Mouse (Mus musculus) embryonic facial prominence, embryonic 14.5 days (tissue): Measurements from ENCODE around the gene Fhit. TPM values are rescaled to one million over a fixed set of nuclear protein-coding genes. Genes with fewer than 3 reads are reported as not detected.

ENCODE experiments used
- ATAC-seq: fragments of 200-750 bp; cut with Nextera tagmentation; 2 replicates; pipeline ENCODE4 v1.8.0; 2017; ENCODE audit warnings: low read depth, moderate number of reproducible peaks, moderate TSS enrichment
- DNase-seq: peaks from one replicate; pipeline ENCODE4 v3.0.0-alpha.2; 2015; ENCODE audit warnings: low spot score
- H3K27ac ChIP-seq: fragments of 300-500 bp; sonication (generic); replicated peaks from 2 replicates; pipeline ENCODE4 v1.5.1; 2014; ENCODE audit warnings: low read depth, mild to moderate bottlenecking, low read length, moderate library complexity
- H3K27me3 ChIP-seq: fragments of 300-500 bp; sonication (generic); replicated peaks from 2 replicates; pipeline ENCODE4 v1.6.1; 2014; ENCODE audit warnings: low read length; ENCODE audit not compliant: control insufficient read depth, insufficient read depth
- H3K36me3 ChIP-seq: fragments of 300-500 bp; sonication (generic); 2 replicates; pipeline ENCODE4 v1.6.1; 2014; ENCODE audit warnings: low read length, mixed read lengths; ENCODE audit not compliant: control insufficient read depth, insufficient read depth
- H3K4me1 ChIP-seq: fragments of 300-500 bp; sonication (generic); 2 replicates; pipeline ENCODE4 v1.6.1; 2014; ENCODE audit warnings: antibody characterized with exemption, low read length; ENCODE audit not compliant: control insufficient read depth, insufficient read depth
- H3K4me2 ChIP-seq: fragments of 300-500 bp; sonication (generic); 2 replicates; pipeline ENCODE4 v1.6.1; 2014; ENCODE audit warnings: low read depth, mild to moderate bottlenecking, low read length, moderate library complexity, mixed read lengths
- H3K4me3 ChIP-seq: fragments of 300-500 bp; sonication (generic); 2 replicates; pipeline ENCODE4 v1.5.1; 2014; ENCODE audit warnings: low read depth, mild to moderate bottlenecking, low read length
- H3K9ac ChIP-seq: fragments of 300-500 bp; sonication (generic); 2 replicates; pipeline ENCODE4 v1.6.1; 2014; ENCODE audit warnings: low read depth, mild to moderate bottlenecking, low read length, moderate library complexity, mixed read lengths
- H3K9me3 ChIP-seq: fragments of 300-500 bp; sonication (generic); 2 replicates; pipeline ENCODE4 v1.6.1; 2016; ENCODE audit warnings: low read length; ENCODE audit not compliant: control insufficient read depth
- WGBS: fragments of 180-500 bp; shearing (Covaris S2); extraction: QIAGEN DNeasy Blood & Tissue Kit; methylation state at CpG from one replicate; pipeline ENCODE4 v1.1.7; 2014; 5-methylcytosine and 5-hydroxymethylcytosine counted together
- polyA plus RNA-seq: library from polyadenylated mRNA; unstranded; fragments of >200 nt; fragmentation: Nextera tagmentation; extraction: Ambion mirVana; gene quantifications from 2 replicates; pipeline ENCODE4 v1.2.1, GENCODE M21; 2014

The Fhit gene
- polyA plus RNA-seq, 1 experiment from 2014 or later, result 8.1 TPM

DNA sequence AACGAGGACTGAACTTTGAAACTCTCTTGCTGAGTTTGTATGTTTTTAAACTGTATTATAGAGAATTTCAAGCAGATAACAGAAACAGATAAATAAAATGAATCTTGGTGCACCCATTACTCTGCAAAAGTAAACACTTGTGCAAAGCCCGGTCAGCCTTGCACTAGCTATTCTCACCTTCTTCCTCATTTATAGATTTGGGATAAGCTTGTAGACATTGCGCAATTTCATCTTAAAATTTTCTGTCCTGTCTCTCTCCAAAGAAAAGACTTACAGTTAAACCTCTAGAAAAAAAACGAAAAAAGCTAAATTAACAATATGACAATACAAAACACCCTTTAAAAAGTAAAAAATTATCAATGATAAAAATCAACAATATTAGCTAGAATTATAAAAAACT, 795.0 kb downstream of the Fhit start:
- no peak for ATAC-seq
- no peaks in the 10 kb centered on the region for H3K9me3 ChIP-seq
- no peaks in the 10 kb centered on the region for H3K4me1 ChIP-seq
- 91% methylated on average over 4 of the region's 4 CpGs for WGBS
- DNase-seq, result no peak
- no peaks in the 10 kb centered on the region for H3K36me3 ChIP-seq
- H3K4me3 ChIP-seq, result no peak overlapping the region
- H3K9ac ChIP-seq, result no peak overlapping the region
- no peak overlapping the region for H3K27ac ChIP-seq
- H3K27me3 ChIP-seq, result no peaks in the 10 kb centered on the region
- no peak overlapping the region for H3K4me2 ChIP-seq

DNA sequence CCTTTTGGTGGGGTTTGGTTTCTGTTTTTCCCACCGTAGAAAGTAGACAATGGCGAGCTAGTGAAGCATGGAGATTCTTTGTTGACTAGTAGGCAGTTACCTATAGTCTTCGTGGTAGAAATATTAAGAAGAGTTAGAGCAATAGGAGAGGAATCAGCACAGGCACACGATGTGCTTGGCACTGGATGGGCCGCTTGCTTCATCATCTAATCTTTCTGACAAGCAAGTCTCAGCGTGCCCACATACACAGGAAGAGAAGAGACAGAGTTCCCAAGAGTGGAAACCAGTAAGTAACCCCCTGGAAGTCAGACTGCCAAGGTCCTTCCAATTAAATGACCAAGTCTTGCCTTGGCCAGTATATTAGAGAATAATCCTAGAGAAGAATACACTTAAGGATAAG, 797.6 kb downstream of the Fhit start:
- WGBS, result 79% methylated on average over 6 of the region's 6 CpGs
- H3K4me3 ChIP-seq, result no peak overlapping the region
- peak; percentile 21 for DNase-seq
- H3K36me3 ChIP-seq, result no peaks in the 10 kb centered on the region
- H3K27ac ChIP-seq, result no peak overlapping the region
- no peaks in the 10 kb centered on the region for H3K27me3 ChIP-seq
- H3K4me2 ChIP-seq, result no peak overlapping the region
- no peaks in the 10 kb centered on the region for H3K4me1 ChIP-seq
- H3K9me3 ChIP-seq, result no peaks in the 10 kb centered on the region
- H3K9ac ChIP-seq, result no peak overlapping the region
- ATAC-seq, result no peak

DNA sequence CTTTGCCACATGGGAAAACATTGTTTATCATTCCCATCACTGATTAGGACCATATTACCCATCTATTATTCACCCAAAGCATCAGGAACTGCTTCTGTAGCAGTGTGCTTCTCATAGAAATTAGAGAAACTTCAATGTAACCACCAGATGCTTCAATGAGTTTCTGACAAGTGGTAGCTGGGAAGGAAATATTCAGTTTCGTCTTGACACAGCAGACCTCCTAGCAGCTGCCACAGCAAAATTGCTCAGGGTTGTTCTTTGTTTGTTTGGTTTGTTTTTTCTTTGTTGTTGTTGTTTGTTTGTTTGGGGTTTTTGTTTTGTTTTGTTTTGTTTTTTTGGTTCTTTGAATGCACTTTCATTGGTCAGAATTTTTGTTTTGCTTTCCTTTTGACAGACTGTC, 798.5 kb downstream of the Fhit start:
- Histone ChIP-seq H3K27ac (no peak overlapping the region), H3K4me1 (no peaks in the 10 kb centered on the region), H3K4me2 (no peak overlapping the region), H3K27me3 (no peaks in the 10 kb centered on the region), H3K9me3 (no peaks in the 10 kb centered on the region), H3K4me3 (no peak overlapping the region), H3K9ac (no peak overlapping the region), H3K36me3 (no peaks in the 10 kb centered on the region)
- WGBS, result 50% methylated on average over 1 of the region's 1 CpGs
- no peak for ATAC-seq
- DNase-seq, result no peak

DNA sequence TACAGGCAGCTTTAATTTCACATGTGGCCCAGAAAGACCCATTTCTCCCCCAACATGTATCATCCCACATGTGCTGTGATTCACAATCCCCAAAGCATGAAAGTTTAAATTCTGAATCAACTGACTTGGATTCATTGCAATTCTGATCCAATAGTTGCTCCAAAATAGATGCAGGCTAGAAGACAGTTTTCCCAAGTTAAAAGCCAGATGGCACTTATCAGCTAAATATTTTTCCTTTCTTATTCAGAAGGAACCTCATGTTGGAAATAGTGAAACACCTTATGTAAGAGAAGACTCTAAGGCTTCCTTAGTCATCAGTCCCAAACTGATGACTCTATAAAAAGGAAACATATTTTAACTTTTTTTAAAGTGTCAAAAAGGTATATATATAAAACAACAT, 815.9 kb downstream of the Fhit start:
- no peaks in the 10 kb centered on the region for H3K9me3 ChIP-seq
- no peaks in the 10 kb centered on the region for H3K4me1 ChIP-seq
- DNase-seq, result no peak
- no peak for ATAC-seq
- no peak overlapping the region for H3K4me3 ChIP-seq
- no peak overlapping the region for H3K4me2 ChIP-seq
- H3K27me3 ChIP-seq, result no peaks in the 10 kb centered on the region
- no peaks in the 10 kb centered on the region for H3K36me3 ChIP-seq
- H3K27ac ChIP-seq, result no peak overlapping the region
- H3K9ac ChIP-seq, result no peak overlapping the region

DNA sequence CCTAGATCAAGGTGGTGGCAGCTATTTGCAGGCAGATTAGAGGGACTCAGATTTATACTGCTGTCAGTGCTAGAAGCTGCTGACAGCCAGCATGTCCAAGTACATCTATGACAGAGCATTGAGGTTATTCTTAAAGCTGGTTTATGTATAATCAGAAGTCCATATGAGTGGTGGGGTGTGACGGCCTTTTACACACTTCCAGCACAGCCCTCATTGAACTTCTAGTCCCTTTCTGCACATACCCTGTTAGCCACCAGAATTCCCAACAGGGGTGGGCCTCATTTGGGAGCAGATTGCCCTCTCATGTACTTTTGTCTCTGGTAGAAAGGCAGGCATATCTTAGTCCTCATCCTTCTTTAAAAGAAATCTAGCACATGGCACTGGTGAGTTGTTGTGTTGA, 817.8 kb downstream of the Fhit start:
- H3K4me1 ChIP-seq, result no peaks in the 10 kb centered on the region
- H3K9ac ChIP-seq, result no peak overlapping the region
- no peak for ATAC-seq
- no peak for DNase-seq
- H3K4me2 ChIP-seq, result no peak overlapping the region
- no peaks in the 10 kb centered on the region for H3K9me3 ChIP-seq
- no peaks in the 10 kb centered on the region for H3K36me3 ChIP-seq
- H3K4me3 ChIP-seq, result no peak overlapping the region
- H3K27me3 ChIP-seq, result no peaks in the 10 kb centered on the region
- no peak overlapping the region for H3K27ac ChIP-seq
- 73% methylated on average over 1 of the region's 1 CpGs for WGBS

DNA sequence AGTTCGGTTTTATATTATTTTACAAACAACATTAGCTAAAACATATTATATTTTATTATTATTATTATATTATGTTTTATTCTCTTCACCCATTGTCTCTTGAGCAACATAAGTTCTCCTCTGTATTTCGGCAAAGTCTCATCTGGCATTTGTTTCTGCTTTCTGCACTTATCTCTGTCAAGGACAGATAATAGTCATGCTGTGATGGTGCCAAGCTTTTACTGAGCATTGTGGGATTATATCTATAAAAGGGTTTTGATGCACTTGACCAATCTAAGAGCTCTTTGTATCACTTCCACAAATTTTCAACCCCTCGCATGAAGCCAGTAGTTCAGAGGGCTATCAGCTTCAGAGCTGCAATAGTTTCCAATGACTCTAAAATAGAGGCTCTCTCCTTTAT, 845.1 kb downstream of the Fhit start:
- Histone ChIP-seq H3K9me3 (no peaks in the 10 kb centered on the region), H3K4me3 (no peak overlapping the region), H3K9ac (no peak overlapping the region), H3K27ac (no peak overlapping the region), H3K4me1 (no peaks in the 10 kb centered on the region), H3K36me3 (no peaks in the 10 kb centered on the region), H3K4me2 (no peak overlapping the region), H3K27me3 (no peaks in the 10 kb centered on the region)
- 89% methylated on average over 3 of the region's 3 CpGs for WGBS
- DNase-seq, result no peak
- no peak for ATAC-seq

DNA sequence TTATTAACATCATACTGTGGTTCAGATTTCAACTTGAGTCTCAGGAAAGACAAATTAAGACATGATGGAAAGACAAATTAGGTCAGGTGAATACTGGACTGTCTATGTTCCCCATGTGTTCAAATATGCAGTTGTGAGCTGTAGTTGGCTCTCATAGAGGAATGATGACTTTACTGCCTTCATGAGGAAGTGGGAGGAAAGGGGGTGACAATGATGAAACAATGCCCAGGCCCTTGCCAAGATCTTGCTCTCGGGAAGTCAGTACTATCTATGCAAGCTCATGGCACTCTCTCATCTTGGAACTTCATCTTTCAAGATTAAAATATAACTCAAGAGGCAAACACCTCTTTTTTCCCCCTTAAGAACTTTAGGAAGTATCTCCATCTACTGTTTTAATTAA, 849.6 kb downstream of the Fhit start:
- WGBS, result 96% methylated on average over 1 of the region's 1 CpGs

DNA sequence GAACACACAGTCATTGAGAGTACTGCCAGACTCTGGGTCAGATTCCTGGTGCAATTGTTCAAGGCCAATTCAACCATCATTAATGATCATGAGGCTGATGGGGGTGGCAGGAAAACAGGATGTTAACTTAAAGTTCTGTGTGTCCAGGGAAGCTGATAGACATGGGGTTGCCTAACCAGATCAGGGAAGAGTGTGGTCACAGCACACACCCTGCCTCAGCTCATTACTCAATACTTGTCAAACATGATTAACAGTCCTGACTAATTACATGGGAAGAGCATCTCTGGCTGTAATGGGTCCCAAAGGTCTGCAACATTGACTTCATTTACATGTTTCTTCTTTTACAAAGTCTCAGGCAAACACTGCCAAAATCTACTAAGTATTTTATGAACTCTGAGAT, 856.5 kb downstream of the Fhit start:
- no peaks in the 10 kb centered on the region for H3K4me1 ChIP-seq
- no peak for ATAC-seq

More for the DNA sequence above, 849.6 kb downstream of the Fhit start:
- Histone ChIP-seq H3K4me1 (no peaks in the 10 kb centered on the region), H3K9ac (no peak overlapping the region), H3K36me3 (no peaks in the 10 kb centered on the region), H3K27me3 (no peaks in the 10 kb centered on the region), H3K4me2 (no peak overlapping the region), H3K27ac (no peak overlapping the region), H3K9me3 (no peaks in the 10 kb centered on the region), H3K4me3 (no peak overlapping the region)
- ATAC-seq, result no peak
- DNase-seq, result no peak

DNA sequence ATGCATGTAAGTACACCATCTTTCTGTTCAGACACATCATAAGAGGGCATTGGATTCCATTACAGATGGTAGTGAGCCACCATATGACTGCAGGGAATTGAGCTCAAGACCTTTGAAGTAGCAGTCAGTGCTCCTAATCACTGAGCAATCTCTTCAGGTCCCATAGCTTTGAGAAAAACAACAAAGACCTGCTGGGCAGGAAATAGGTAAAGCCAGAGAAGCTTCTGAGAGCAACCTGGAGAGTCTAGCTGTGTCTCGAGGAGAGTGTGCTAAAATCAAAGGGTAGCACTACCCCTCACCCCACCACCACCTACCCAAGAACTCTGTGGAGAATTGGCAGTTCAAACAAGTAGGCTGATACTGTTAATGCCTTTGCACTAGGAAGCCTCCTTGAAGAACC, 860.3 kb downstream of the Fhit start:
- Histone ChIP-seq H3K9me3 (no peaks in the 10 kb centered on the region), H3K36me3 (no peaks in the 10 kb centered on the region), H3K4me3 (no peak overlapping the region), H3K27me3 (no peaks in the 10 kb centered on the region), H3K9ac (no peak overlapping the region), H3K4me1 (no peaks in the 10 kb centered on the region), H3K27ac (no peak overlapping the region), H3K4me2 (no peak overlapping the region)
- no peak for DNase-seq
- 71% methylated on average over 1 of the region's 1 CpGs for WGBS
- ATAC-seq, result no peak

More for the DNA sequence above, 856.5 kb downstream of the Fhit start:
- H3K27ac ChIP-seq, result no peak overlapping the region
- H3K27me3 ChIP-seq, result no peaks in the 10 kb centered on the region
- H3K4me2 ChIP-seq, result no peak overlapping the region
- H3K4me3 ChIP-seq, result no peak overlapping the region
- H3K9me3 ChIP-seq, result no peaks in the 10 kb centered on the region
- no peak overlapping the region for H3K9ac ChIP-seq
- no peak for DNase-seq
- no peaks in the 10 kb centered on the region for H3K36me3 ChIP-seq
